Mouse (Mus musculus) spleen, postnatal 4 days (tissue): ENCODE measurements at regions not wholly inside any gene's neighbourhood (a gene's known extent, or its start where the extent isn't known, plus 50 kb on each side); places are given as distances from the start of the nearest gene placed in this dataset.

Experiments
- DNase-seq, 2 experiments: peaks; one replicate each; pipeline ENCODE4 v3.0.0; 2022; ENCODE audit warnings: low spot score in 2 of 2

DNA sequence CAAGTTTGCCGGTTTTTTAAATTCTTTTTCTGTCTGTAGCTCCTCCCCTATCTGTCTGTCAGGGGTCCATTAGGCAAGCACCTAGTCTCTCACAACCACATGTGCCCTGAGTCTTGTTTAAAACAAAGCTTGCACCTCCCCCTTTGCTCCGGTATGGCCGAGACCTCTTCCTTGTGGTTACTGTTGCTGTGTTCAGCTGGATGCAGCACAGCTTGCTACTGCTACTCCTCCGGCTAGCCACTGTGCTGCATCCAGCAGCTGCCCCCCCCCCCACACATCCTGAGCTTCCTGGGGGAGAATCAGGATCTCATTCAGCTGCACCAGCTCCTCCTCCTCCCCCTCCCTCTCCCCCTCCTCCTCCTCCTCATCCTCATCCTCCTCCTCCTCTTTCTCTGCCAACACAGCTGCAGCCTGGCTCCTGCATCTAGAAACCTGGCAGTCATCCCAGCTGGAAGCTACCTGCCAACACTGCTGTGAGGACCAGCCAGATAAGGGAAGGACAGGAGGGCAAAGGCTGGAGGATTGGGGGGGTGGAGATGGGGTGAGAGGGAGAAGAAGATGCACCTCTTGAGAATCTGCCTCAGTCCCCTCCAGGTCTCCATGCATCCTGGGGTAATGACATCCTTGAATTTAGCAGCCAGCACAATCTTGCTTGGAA is 114.8 kb upstream of the Tmem260 start:
- DNase-seq = no peak

DNA sequence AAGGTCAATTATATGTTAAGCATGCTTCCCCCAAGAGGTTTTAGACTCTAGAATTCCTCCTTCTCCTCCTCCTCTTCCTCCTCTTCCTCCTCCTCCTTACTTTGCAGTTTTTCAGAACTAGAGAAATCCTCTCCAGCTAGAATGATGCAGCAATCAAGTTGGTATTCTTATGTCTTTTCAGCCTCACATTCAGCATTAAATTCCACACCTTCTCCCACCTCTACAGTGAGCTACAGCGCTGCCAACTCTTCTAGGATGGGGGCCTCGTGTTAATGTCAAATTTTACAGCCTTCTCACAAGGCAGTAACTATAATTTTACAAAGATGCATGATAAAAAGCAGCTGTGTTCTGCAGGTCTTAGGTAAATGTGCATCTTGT is 114.3 kb upstream of the Tmem260 start:
- DNase-seq = no peak

DNA sequence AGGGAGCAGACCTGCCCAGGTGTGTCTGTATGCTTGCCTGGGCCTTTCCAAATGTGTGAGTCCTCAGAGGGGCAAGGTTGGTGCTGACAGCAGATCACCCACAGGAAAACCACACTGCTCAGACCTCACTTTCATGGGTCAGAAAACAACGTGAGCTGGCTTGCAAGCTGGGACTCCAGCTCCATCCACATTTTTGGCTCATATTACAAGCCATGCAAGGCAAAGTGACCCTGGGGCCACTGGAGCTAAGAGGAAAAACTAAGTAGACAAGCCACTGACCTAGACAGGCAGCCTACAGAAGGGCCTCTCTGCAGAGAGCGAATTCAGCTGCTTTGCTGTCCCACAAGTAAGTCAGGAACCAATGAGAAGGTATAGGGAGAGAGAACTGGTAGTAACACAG is 113.7 kb upstream of the Tmem260 start:
- DNase-seq = no peak

DNA sequence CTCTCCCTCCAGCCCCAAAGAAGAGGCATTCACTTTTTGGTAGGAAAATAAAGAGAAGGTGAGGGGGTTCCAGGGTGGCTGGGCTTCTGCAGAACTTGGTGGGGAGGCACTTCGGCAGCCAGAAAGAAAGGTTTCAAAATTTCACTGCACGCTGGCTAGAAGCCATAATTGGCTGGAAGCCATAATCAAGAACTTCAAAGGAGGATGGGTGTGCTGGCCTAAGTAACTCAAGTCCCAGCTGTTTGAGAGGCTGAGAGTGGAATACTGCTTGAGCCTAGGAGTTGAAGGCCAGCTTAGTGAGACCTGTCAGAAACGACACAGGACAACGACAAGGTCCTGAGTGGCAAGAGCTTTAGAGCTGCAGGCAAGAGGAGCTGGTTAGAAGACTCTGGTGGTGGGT is 113.3 kb upstream of the Tmem260 start:
- no peak for DNase-seq

DNA sequence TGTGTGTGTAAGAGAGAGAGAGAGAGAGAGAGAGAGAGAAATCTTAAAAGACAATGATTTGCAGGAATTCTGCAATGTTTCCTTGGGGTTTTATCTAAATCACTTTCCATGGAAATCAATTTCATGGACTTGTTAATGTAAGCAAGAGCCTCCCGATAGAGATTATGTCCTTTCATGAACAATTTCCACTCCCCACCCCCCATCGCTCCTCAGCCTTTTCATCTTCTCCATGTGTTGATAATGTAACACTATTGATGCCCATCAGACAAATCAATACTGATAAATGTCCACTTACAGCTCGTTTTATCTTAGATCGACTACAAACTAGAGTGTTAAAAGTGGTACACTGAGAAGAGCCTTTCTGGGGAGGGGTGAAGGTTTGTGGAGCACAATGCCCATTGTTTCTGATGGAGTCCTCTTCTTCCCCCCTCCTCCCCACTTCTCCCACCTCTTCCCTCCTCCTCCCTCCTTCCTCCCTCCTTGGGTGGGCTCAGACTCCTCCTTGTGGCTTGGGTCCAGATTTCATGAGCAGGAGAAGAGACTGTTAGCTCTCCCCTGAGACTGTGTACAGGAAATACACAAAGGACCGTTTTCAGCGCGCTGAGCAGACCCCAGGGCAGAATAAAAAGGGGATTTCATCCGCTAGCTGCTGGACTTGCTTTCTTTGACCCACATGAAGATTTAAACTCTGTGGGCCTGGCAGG is 111.7 kb upstream of the Tmem260 start:
- no peak for DNase-seq

DNA sequence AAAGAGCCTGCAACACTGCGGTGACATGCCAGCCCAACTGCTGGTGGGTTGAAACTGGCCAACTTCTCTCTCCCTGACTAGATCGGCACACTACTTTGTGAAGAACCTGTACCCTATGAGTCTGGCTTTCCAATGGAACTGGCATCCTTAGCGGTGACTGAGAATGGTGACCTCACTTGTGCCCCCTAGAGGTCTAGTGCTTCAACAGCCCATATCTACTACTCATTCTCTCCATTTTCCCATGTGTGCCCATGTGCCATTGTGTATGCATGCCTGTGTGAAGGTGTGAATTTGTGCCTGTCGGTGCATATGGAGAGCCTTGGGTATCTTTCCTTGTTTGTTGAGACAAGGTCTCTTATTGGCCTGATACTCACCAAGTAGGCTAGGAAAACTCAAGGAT is 106.5 kb upstream of the Tmem260 start:
- no peak for DNase-seq

DNA sequence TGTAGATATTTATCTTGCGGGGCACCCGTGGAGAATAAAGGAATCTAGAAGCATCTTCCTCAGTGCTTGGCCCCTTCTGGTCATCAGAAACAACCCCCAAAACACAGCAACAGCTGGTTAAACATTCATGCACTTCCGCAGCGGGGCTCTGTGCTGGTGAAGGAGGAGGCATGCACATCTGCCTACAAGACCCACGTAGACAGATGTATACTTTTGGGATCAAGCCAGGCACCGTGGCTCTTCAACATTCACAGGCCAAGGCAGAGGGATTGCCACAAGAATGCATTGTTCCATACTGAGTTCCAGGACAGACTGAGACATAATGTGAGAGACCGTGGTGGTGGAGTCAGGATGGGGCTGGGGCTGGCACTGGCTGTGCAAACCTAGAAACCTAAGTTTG is 103.0 kb upstream of the Tmem260 start:
- DNase-seq = no peak

DNA sequence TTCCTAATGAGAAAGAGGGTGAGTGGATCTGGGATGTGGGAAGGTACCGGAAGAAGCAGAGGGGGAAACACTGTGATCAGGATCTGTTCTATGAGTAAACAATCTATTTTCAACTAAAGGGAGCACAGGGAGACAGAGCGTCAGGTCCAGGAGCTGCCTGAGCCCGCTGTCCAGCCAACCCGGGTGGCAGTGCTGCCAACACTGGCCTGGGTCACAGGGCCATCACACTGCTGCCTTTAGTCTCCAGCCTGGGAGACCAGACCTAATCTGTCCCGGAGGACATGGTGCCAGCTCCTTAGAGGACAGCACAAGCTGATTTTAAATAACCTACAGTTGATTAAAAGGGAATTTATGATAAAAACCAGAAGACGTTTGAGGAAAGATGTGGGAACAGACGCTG is 100.0 kb upstream of the Tmem260 start:
- no peak for DNase-seq

DNA sequence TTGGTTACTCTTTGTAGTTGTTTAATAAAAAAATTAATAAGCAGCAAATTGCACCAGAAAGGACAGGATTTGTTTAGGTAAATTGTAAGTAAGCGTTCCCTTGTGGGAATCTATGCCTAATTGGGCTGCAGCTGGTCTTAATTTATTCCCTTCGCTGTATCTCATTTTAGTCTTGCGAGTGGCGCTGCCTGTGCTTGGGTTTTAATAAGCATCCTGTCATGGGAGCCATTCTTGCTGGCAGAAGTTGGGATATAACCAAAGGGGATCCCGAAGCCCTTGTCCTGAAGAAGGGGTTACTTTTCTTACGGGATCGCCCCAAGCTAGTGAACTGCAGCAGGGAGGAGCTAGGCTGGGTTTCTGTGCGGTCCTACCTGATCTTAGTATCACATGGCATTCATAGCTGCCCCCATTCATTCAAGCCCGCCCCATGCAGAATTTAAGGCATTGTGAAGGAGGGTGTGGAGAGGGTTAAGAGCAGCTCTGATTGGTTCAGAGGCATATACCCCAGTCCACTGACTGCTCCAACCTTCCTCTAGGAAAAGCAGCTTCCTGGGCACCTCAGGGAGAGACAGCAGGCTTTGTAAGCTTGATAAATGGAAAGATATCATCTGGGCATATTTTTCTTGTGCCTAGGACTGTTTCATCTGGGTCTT is 96.4 kb upstream of the Tmem260 start:
- DNase-seq = no peak

DNA sequence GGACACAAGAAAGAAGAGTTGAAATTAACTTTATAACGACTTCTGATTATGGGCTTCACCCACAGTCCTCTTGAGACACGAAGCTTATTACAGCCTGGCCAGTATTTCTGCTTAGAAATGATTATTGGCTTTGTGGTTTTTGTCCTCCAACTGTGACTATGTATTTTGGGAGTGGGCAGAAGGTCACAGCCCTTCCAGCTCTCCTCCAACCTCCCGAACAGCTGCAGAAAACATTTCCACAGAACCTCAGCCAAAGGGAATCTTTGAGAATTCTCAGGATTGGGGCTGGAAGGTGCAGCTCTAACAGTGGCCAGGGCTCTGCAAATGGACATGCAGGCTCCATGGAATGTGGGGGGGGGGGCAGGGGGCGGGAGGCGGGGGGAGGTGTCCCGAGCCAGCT is 94.3 kb upstream of the Tmem260 start:
- DNase-seq = no peak

DNA sequence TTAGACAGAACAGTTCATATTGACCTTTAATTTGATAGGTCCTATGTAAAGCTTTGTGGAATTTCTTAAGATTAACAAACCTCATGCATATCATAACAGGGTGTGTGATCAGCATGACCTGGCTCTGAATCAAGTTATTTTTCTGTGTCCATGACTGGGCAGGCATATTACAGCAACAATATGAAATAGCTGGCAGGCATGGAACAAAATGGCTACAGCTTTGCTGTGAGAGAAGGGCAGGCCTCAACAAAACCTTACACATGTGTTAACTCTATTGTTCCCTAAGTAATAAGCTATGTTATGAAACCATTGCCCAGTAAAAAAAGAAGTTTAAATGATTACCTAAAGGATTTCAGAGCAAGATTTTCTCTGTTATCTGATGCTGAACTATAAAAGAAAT is 93.1 kb upstream of the Tmem260 start:
- no peak for DNase-seq

DNA sequence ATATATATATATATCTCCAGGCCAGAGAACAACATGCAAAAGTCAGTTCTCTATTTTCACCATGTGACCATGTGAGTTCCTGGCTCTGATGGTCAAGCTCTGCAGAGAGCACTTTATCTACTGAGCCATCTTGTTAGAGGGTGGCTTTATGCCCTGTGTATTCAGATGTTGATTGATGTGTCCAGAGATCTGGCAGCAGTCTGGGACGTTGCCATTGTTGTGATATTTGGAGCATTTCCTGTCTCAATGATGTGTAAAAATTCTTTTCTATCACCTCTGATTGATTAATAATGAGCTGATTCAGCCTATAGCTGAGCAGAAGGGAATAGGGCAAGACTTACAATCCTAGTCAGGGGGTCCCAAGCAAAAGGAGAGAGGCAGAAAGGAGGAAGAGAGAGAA is 91.7 kb upstream of the Tmem260 start:
- no peak for DNase-seq

DNA sequence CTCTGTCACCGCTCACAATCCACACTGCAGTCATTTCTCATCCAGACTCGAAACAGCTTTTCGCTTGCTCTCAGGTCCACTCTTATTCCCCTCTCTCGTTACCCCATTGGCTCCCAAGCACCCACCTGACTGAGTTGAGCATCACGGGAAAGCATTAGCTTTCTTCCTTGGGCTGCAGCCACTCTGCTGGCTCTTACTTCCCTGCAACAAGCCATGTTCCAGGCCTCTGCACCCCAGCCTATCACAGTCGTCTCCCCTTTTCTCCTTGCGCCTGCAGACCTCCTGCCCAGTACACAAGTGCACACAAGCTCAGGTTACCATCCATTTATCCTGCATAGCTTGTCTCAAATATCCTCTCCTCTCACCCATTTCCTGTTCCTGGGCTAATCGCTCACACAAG is 88.5 kb upstream of the Tmem260 start:
- DNase-seq = peak in 1 of 2 experiments; percentile 51

DNA sequence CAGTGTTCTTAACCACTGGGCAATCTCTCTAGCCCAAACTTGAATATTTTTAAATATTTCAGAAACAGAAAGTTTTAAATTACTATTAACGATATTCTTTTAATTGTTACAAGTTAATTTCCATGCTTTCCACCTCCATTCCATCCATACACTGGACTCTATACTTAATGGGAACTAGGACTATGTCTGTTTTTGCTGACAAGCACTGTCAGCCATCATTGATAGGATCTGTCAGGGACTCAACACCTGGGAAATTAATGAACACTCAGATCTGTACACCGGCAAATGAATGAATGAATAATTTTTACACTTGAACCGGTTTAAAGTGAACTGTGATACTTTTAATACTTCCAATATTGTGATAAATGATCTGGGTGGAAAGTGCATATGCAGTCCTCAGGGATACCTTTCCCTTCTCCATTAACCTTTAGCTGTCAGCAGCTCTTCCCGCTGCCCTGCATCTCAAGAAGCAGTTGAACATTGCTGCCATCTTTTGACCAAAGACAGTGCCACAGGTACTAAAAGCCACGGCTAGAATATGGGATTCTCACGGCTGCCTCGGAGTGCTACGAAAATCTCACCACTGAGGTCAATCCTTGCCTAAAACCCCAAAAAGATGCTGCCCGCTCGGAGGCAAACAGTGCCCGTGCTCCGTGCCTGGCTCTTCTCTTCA is 87.3 kb upstream of the Tmem260 start:
- peak in 1 of 2 experiments; percentile 3 for DNase-seq

DNA sequence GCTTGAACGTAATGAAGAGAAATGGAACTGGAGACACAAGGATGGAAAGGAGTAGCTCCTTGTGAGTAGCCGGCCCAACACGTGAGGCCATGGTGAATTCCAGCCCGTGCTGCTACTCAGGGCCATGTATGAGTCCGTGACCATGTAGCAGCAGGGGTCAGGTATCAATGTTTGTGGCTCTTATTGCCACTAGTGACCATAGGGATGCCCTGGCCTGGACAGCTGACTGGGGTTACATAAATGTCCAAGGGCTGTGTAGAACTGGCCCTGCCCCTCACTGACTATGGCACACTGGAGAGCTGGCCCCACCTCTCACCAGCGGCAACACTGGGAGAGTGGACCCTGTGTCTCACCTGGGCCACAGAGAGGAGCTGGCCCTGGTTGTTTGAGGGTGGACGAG is 84.1 kb upstream of the Tmem260 start:
- DNase-seq = peak in 1 of 2 experiments; percentile 19

DNA sequence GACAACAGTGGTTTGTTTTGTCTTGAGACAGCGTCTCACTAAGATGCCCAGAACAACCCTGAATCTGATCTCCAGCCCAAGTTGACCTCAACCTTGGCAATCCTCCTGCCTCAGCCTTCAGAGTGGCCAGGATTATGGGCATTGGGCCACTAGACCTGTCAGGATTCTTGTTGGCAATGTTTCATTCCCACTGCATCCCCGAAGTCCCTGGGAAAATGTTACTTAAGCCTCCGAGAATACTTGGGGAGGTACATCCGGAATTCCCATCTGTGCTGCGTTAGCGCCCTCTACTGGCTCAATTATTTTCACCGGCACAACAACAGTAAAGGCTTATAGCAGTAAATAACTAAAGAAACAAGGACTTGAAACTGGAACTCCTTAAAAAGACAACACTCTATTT is 78.9 kb upstream of the Tmem260 start:
- DNase-seq = peak; percentile 34 to 71

DNA sequence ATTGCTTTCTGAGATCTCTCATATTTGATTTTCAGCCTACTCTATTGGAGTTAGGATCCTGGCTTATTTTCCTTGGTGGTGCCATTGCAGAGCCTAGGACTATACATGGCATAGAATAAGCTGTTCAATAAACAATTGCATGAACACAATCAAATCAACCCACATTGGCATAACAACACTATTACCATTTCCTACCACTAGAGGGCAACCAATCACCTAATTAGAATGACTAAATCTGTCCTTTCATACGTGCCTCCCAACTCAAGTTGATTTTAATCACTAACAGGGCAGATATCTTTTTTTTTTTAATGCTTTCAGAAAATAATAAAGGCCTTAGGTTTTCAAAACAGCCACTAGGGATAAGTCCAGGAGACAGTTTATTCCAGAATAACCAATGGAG is 75.6 kb upstream of the Tmem260 start:
- peak in 1 of 2 experiments; percentile 31 for DNase-seq

DNA sequence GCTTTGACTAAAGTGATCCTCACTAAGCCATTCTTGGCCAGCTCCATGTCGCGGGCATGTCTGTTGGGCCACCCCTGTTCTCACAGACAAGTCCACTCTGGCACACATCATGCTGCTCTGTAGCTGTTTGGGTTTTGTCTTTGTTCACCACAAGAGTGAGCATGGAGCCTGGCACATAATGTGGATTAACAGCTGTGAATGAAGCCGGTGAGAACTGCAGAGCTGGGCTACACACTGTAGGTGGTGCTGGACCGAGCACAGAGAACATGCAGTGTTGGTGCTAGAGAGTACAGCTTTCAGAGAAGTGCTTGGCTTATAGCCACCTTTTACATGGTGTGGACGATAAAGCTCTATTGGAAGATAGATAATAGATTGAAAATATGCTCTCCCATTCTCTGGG is 74.2 kb upstream of the Tmem260 start:
- no peak for DNase-seq

DNA sequence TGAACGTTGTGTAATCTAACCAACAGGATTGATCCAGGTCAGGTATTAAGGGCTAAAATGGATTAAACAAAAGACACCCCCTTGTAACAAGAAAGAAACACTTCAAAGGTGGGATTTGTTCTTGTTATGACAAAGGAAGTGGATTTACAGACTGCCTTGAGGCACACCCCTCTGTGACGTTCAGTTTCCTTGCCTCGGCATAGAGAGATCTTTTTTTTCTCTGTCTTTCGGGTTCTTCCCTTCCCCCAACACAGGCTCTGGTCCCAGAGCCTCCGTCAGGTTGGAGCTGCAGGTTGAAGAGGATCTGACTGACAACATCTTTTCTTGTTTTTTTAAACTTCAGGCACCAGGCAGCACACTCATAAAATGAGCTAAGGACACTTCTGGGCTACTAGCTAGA is 69.8 kb upstream of the Tmem260 start:
- DNase-seq = no peak
